Mouse (Mus musculus) MEL (cell line): ENCODE measurements around the gene Dpm2. TPM values are rescaled to one million over a fixed set of nuclear protein-coding genes. Genes with fewer than 3 reads are reported as not detected.
A peak's percentile ranks its signal among the peaks of the same experiment; 100 is the strongest.

Source experiments
- DNase-seq: peaks from one replicate; pipeline ENCODE4 v3.0.0; 2011; ENCODE audit warnings: low read depth, low spot score
- H3K27ac ChIP-seq: 2 replicates; pipeline ENCODE4 v1.5.1; 2012; ENCODE audit warnings: low read depth, mild to moderate bottlenecking, control low read depth, low read length, moderate library complexity; ENCODE audit not compliant: control insufficient read depth
- H3K27me3 ChIP-seq, 2 experiments: fragments of 150-350 bp in 1 of 2; sonication (generic) in 1 of 2; 2 replicates each; pipeline ENCODE4 v1.6.1; 2012; ENCODE audit warnings: low read length in 2 of 2, mild to moderate bottlenecking in 2 of 2, improper control_type of control experiment in 1 of 2, moderate library complexity in 1 of 2; ENCODE audit not compliant: insufficient read depth in 2 of 2, control insufficient read depth in 1 of 2
- H3K36me3 ChIP-seq, 2 experiments: 2 replicates each; pipeline ENCODE4 v1.6.1; 2012 to 2014; ENCODE audit warnings: low read length in 2 of 2, improper control_type of control experiment in 1 of 2, inconsistent platforms in 1 of 2, mild to moderate bottlenecking in 1 of 2; ENCODE audit not compliant: insufficient read depth in 2 of 2, control insufficient read depth in 1 of 2
- H3K4me1 ChIP-seq, 2 experiments: fragments of 150-350 bp in 1 of 2; sonication (generic) in 1 of 2; 2 replicates each; pipeline ENCODE4 v1.6.1; 2012; ENCODE audit warnings: low read length in 2 of 2, improper control_type of control experiment in 1 of 2, mild to moderate bottlenecking in 1 of 2; ENCODE audit not compliant: insufficient read depth in 2 of 2, control insufficient read depth in 1 of 2
- H3K4me3 ChIP-seq, 2 experiments: fragments of 150-350 bp in 1 of 2; sonication (generic) in 1 of 2; 2 replicates each; pipeline ENCODE4 v1.5.1; 2012; ENCODE audit warnings: low read depth in 2 of 2, low read length in 2 of 2, mild to moderate bottlenecking in 2 of 2, moderate library complexity in 2 of 2, control low read depth in 1 of 2, improper control_type of control experiment in 1 of 2; ENCODE audit not compliant: control insufficient read depth in 1 of 2, insufficient read depth in 1 of 2
- H3K79me2 ChIP-seq: 2 replicates; pipeline ENCODE4 v1.6.1; 2012; ENCODE audit warnings: mild to moderate bottlenecking, low read length, moderate library complexity; ENCODE audit not compliant: control insufficient read depth, poor library complexity, insufficient read depth
- H3K9ac ChIP-seq: 2 replicates; pipeline ENCODE4 v1.6.1; 2012; ENCODE audit warnings: low read depth, mild to moderate bottlenecking, control low read depth, low read length, moderate library complexity; ENCODE audit not compliant: control insufficient read depth, poor library complexity, severe bottlenecking
- H3K9me3 ChIP-seq: fragments of 150-350 bp; sonication (generic); replicated peaks from 2 replicates; pipeline ENCODE4 v1.6.1; 2012; ENCODE audit warnings: mild to moderate bottlenecking, low read length, improper control_type of control experiment, moderate library complexity; ENCODE audit not compliant: insufficient read depth
- CHD2 ChIP-seq: IDR thresholded peaks from 2 replicates; pipeline ENCODE4 v1.6.1; 2011; ENCODE audit warnings: low read length, improper control_type of control experiment
- CTCF ChIP-seq, 3 experiments: IDR thresholded peaks in 2 of 3; conservative IDR thresholded peaks in 1 of 3; 2 replicates each; pipeline ENCODE4 v1.5.1; 2011 to 2012; ENCODE audit warnings: low read length in 3 of 3, low read depth in 2 of 3, mild to moderate bottlenecking in 2 of 3, improper control_type of control experiment in 1 of 3, inconsistent platforms in 1 of 3, mixed read lengths in 1 of 3, moderate library complexity in 1 of 3; ENCODE audit not compliant: control insufficient read depth in 1 of 3, insufficient read depth in 1 of 3, poor library complexity in 1 of 3, severe bottlenecking in 1 of 3
- ELF1 ChIP-seq: IDR thresholded peaks from 2 replicates; pipeline ENCODE4 v1.6.1; 2014; ENCODE audit warnings: low read depth, mild to moderate bottlenecking, inconsistent platforms, low read length, improper control_type of control experiment, moderate library complexity
- GABPA ChIP-seq: IDR thresholded peaks from 2 replicates; pipeline ENCODE4 v1.6.1; 2012; ENCODE audit warnings: low read depth, mild to moderate bottlenecking, inconsistent platforms, low read length, improper control_type of control experiment, moderate library complexity
- GATA1 ChIP-seq: IDR thresholded peaks from 2 replicates; pipeline ENCODE4 v1.6.1; 2011; ENCODE audit warnings: low read depth, low read length, improper control_type of control experiment
- HCFC1 ChIP-seq: IDR thresholded peaks from 2 replicates; pipeline ENCODE4 v1.6.1; 2012; ENCODE audit warnings: low read depth, mild to moderate bottlenecking, inconsistent platforms, low read length, improper control_type of control experiment, moderate library complexity
- KAT2A ChIP-seq: conservative IDR thresholded peaks from 2 replicates; pipeline ENCODE4 v1.6.1; 2012; ENCODE audit warnings: low read depth, low read length, improper control_type of control experiment, inconsistent platforms
- MAFK ChIP-seq: IDR thresholded peaks from 2 replicates; pipeline ENCODE4 v1.6.1; 2011; ENCODE audit warnings: low read depth, mild to moderate bottlenecking, low read length, improper control_type of control experiment, borderline replicate concordance
- MAZ ChIP-seq: IDR thresholded peaks from 2 replicates; pipeline ENCODE4 v1.6.1; 2012; ENCODE audit warnings: low read depth, mild to moderate bottlenecking, inconsistent platforms, low read length, improper control_type of control experiment
- MXI1 ChIP-seq: IDR thresholded peaks from 2 replicates; pipeline ENCODE4 v1.6.1; 2011; ENCODE audit warnings: mild to moderate bottlenecking, low read depth, low read length, improper control_type of control experiment
- MYB ChIP-seq: IDR thresholded peaks from 2 replicates; pipeline ENCODE4 v1.6.1; 2011; ENCODE audit warnings: mild to moderate bottlenecking, low read depth, low read length, improper control_type of control experiment
- NRF1 ChIP-seq: IDR thresholded peaks from 2 replicates; pipeline ENCODE4 v1.6.1; 2014; ENCODE audit warnings: low read depth, mild to moderate bottlenecking, inconsistent platforms, low read length, improper control_type of control experiment, moderate library complexity; ENCODE audit not compliant: poor library complexity, insufficient read depth, severe bottlenecking
- POLR2A ChIP-seq, 2 experiments: IDR thresholded peaks; 2 replicates each; pipeline ENCODE4 v1.6.1; 2011 to 2012; ENCODE audit warnings: low read length in 2 of 2, mild to moderate bottlenecking in 2 of 2, control low read depth in 1 of 2, improper control_type of control experiment in 1 of 2, low read depth in 1 of 2, moderate library complexity in 1 of 2; ENCODE audit not compliant: control insufficient read depth in 1 of 2, insufficient read depth in 1 of 2, poor library complexity in 1 of 2
- POLR2AphosphoS2 ChIP-seq: IDR thresholded peaks from 2 replicates; pipeline ENCODE4 v1.6.1; 2011; ENCODE audit warnings: low read length, improper control_type of control experiment
- RAD21 ChIP-seq: IDR thresholded peaks from 2 replicates; pipeline ENCODE4 v1.6.1; 2011; ENCODE audit warnings: mild to moderate bottlenecking, low read depth, low read length, improper control_type of control experiment
- RCOR1 ChIP-seq: IDR thresholded peaks from 2 replicates; pipeline ENCODE4 v1.6.1; 2012; ENCODE audit warnings: low read depth, mild to moderate bottlenecking, inconsistent platforms, low read length, improper control_type of control experiment
- SIN3A ChIP-seq: IDR thresholded peaks from 2 replicates; pipeline ENCODE4 v1.6.1; 2012; ENCODE audit warnings: low read length, improper control_type of control experiment, inconsistent platforms
- SMC3 ChIP-seq: IDR thresholded peaks from 2 replicates; pipeline ENCODE4 v1.6.1; 2011; ENCODE audit warnings: low read depth, low read length, improper control_type of control experiment
- TAL1 ChIP-seq: IDR thresholded peaks from 2 replicates; pipeline ENCODE4 v1.6.1; 2012; ENCODE audit warnings: mild to moderate bottlenecking, inconsistent platforms, low read length, moderate library complexity, mixed read lengths
- TBP ChIP-seq: IDR thresholded peaks from 2 replicates; pipeline ENCODE4 v1.8.0; 2011; ENCODE audit warnings: low read depth, low read length, improper control_type of control experiment
- UBTF ChIP-seq: IDR thresholded peaks from 2 replicates; pipeline ENCODE4 v1.6.1; 2012; ENCODE audit warnings: low read depth, mild to moderate bottlenecking, inconsistent platforms, low read length, improper control_type of control experiment, moderate library complexity, borderline replicate concordance; ENCODE audit not compliant: insufficient read depth
- USF1 ChIP-seq: IDR thresholded peaks from 2 replicates; pipeline ENCODE4 v1.6.1; 2014; ENCODE audit warnings: low read depth, mild to moderate bottlenecking, inconsistent platforms, low read length, improper control_type of control experiment, moderate library complexity
- USF2 ChIP-seq, 2 experiments: IDR thresholded peaks; 2 replicates each; pipeline ENCODE4 v1.6.1; 2011 to 2012; ENCODE audit warnings: improper control_type of control experiment in 2 of 2, low read length in 2 of 2, borderline replicate concordance in 1 of 2, inconsistent platforms in 1 of 2, low read depth in 1 of 2, mild to moderate bottlenecking in 1 of 2; ENCODE audit not compliant: insufficient read depth in 1 of 2
- ZKSCAN1 ChIP-seq: IDR thresholded peaks from 2 replicates; pipeline ENCODE4 v1.6.1; 2012; ENCODE audit warnings: low read depth, mild to moderate bottlenecking, inconsistent platforms, low read length, improper control_type of control experiment, moderate library complexity
- ZMIZ1 ChIP-seq: IDR thresholded peaks from 2 replicates; pipeline ENCODE4 v1.6.1; 2012; ENCODE audit warnings: low read depth, mild to moderate bottlenecking, inconsistent platforms, low read length, improper control_type of control experiment, moderate library complexity
- ZNF384 ChIP-seq: IDR thresholded peaks from 2 replicates; pipeline ENCODE4 v1.6.1; 2012; ENCODE audit warnings: low read depth, mild to moderate bottlenecking, inconsistent platforms, low read length, improper control_type of control experiment
- polyA plus RNA-seq, 2 experiments: library from polyadenylated mRNA; stranded (reverse) in 1 of 2; unstranded in 1 of 2; fragments of >175 nt in 1 of 2; fragments of >200 nt in 1 of 2; gene quantifications; 2 replicates each; pipeline versions ENCODE4 v1.2.1 to v1.2.4; 2012; ENCODE audit warnings: low replicate concordance in 2 of 2, low read depth in 1 of 2; ENCODE audit not compliant: insufficient read length in 2 of 2, insufficient read depth in 1 of 2, missing spikeins in 1 of 2
- total RNA-seq: library from RNA; depleted of rRNA; stranded (reverse); fragments of 300-350 nt; gene quantifications from 2 replicates; pipeline ENCODE4 v1.2.3, GENCODE M21; 2012

Gene Dpm2
- total and polyA plus RNA-seq, 3 experiments = 45.8 to 109 TPM; not detected in 1

- peak; percentile 94 for DNase-seq
- H3K9ac ChIP-seq = peak overlapping the region; percentile 33
- H3K27me3 ChIP-seq = no peaks in the 10 kb centered on the region
- no peaks in the 10 kb centered on the region for H3K9me3 ChIP-seq
- H3K36me3 ChIP-seq = peaks cover 0 to 13% of the 10 kb centered on the region in 2 experiments; a peak in 2 of 4 replicates
- H3K4me3 ChIP-seq = peak overlapping the region; percentile 53 to 56
- H3K4me1 ChIP-seq = peaks cover 0 to 22% of the 10 kb centered on the region in 2 experiments; a peak in 1 of 4 replicates
- TF ChIP-seq RCOR1 = peak; percentile 59; the same call in 1 of the 2 replicates
- TF ChIP-seq TAL1 = no peak
- TF ChIP-seq USF1 = no peak
- TF ChIP-seq GABPA = no peak
- no peak for TF ChIP-seq GATA1
- TF ChIP-seq HCFC1 = 0 out of 2 replicates have a peak, but pooled peaks have one; percentile 18
- TF ChIP-seq CHD2 = peak; percentile 72; the same call in 1 of the 2 replicates
- TF ChIP-seq KAT2A = no peak
- peak in 1 of 2 experiments; percentile 51; a peak in 2 of 4 replicates for TF ChIP-seq POLR2A (IDR thresholded peaks at IDR 0.05; ENCODE audit: control insufficient read depth in 1 of 2, insufficient read depth in 1 of 2, low read depth in 1 of 2, low read length in 2 of 2, poor library complexity in 1 of 2)
- TF ChIP-seq SIN3A = no peak; the same call in 1 of the 2 replicates
- no peak for TF ChIP-seq ELF1
- peak; percentile 33; the same call in 1 of the 2 replicates for TF ChIP-seq MXI1
- TF ChIP-seq TBP = peak; percentile 59; the same call in 1 of the 2 replicates
- TF ChIP-seq MAZ = no peak
- TF ChIP-seq POLR2AphosphoS2 = no peak
- TF ChIP-seq CTCF (IDR thresholded peaks at IDR 0.05 in 2 of 3, conservative IDR thresholded peaks at IDR 0.05 in 1 of 3; ENCODE audit: control insufficient read depth in 1 of 3, insufficient read depth in 1 of 3, low read depth in 2 of 3, low read length in 3 of 3, poor library complexity in 1 of 3, severe bottlenecking in 1 of 3) = peak in 2 of 3 experiments; percentile 28 to 43; a peak in 4 of 6 replicates
- H3K79me2 ChIP-seq = no peaks in the 10 kb centered on the region; the same call in 1 of the 2 replicates
- H3K27ac ChIP-seq = peak overlapping the region; percentile 15; the same call in 1 of the 2 replicates
Measured at GRCm38 (mm10) chr2:32581450-32582095, 10.9 kb downstream of the Dpm2 start.

GRCm38 (mm10) chr2:32582830-32583799, 12.5 kb downstream of the Dpm2 start:
- Histone ChIP-seq H3K9ac (peak overlapping the region; percentile 60), H3K79me2 (peaks cover 12% of the 10 kb centered on the region), H3K27ac (peak overlapping the region; percentile 48), H3K4me1 (peaks cover 0 to 22% of the 10 kb centered on the region in 2 experiments; a peak in 2 of 4 replicates), H3K9me3 (no peaks in the 10 kb centered on the region), H3K36me3 (peaks cover 0 to 13% of the 10 kb centered on the region in 2 experiments; a peak in 2 of 4 replicates), H3K4me3 (peak overlapping the region; percentile 50 to 57), H3K27me3 (no peaks in the 10 kb centered on the region)
- DNase-seq = peak; percentile 95
- TF ChIP-seq ZMIZ1 (no peak; the same call in 1 of the 2 replicates), RAD21 (peak; percentile 84), MAFK (no peak), USF1 (peak; percentile 75), ZNF384 (no peak), RCOR1 (no peak), ZKSCAN1 (no peak), CTCF (IDR thresholded peaks at IDR 0.05 in 2 of 3, conservative IDR thresholded peaks at IDR 0.05 in 1 of 3; ENCODE audit: control insufficient read depth in 1 of 3, insufficient read depth in 1 of 3, low read depth in 2 of 3, low read length in 3 of 3, poor library complexity in 1 of 3, severe bottlenecking in 1 of 3) (peak; percentile 78 to 97 (median 95)), SMC3 (peak; percentile 79), UBTF (no peak), USF2 (IDR thresholded peaks at IDR 0.05; ENCODE audit: borderline replicate concordance in 1 of 2, insufficient read depth in 1 of 2, low read depth in 1 of 2, low read length in 2 of 2) (no peak), MYB (no peak), POLR2AphosphoS2 (0 out of 2 replicates have a peak, but pooled peaks have one; percentile 43), NRF1 (peak; percentile 53), MXI1 (peak; percentile 96)
